Mouse (Mus musculus): ENCODE results near the gene Spint2.

Spint2 gene

DNA sequence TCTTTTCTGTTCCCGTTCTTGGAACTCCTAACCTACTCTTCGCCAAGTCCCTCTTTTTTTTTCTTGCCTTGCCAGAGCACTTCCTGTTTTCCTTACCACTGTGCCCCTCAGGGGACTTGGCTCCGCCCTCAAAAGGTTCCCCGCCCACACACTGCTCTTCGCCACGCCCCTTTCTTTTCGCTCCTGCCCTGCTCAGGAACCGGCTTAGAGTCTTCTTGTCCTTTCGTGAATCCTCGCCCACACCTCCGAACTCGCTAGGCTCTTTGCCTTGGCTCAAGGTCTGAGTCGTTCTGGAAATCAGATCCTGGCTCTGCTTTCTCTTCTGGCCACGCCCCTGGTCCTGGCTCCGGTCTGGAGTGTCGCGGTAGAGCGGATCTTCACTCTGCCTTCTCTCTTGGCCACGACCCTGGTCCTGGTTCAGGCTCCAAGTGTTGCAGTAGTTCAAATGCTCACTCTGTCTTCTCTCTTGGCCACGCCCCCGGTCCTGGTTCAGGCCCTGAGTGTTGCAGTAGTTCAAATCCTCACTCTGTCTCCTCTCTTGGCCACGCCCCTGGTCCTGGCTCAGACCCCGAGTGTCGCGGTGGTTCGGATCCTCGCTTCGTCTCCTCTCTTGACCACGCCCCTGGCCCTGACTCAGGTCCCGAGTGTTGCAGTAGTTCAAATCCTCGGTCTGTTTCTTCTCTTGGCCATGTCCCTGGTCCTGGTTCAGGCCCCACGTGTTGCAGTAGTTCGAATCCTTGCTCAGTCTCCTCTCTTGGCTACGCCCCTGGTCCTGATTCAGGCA, 70.1 kb downstream of the Spint2 start:
- DNase-seq (ENCODE audit: extremely low read depth, insufficient read length, low spot score) = peak; percentile 95

DNA sequence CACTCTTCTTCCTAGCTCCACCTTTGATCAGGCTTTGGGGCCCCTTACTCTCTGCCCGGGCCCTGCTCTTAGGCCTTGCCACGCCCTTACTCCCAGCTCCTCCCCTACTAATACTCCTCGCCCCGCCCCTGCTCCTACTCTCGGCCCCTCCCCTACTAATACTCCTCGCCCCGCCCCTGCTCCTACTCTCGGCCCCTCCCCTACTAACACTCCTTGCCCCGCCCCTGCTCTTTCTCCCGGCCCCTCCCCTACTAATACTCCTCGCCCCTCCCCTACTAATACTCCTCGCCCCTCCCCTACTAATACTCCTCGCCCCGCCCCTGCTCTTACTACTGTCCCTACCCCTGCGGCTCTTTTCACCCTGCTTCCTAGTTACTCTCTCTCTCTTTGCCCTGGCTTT, 70.7 kb downstream of the Spint2 start:
- DNase-seq (ENCODE audit: extremely low read depth, insufficient read length, low spot score) = peak; percentile 54

All from 3134 (cell line).